Mouse (Mus musculus) CH12.LX (cell line): ENCODE data around the gene Enox2. TPM values are rescaled to one million over a fixed set of nuclear protein-coding genes. Genes with fewer than 3 reads are reported as not detected.

ENCODE experiments used
- DNase-seq: peaks from one replicate; pipeline ENCODE4 v3.0.0-alpha.2; 2013; ENCODE audit errors: extremely low read depth
- H3K27ac ChIP-seq: 2 replicates; pipeline ENCODE4 v1.5.1; 2012; ENCODE audit warnings: low read depth, mild to moderate bottlenecking, control low read depth, moderate library complexity; ENCODE audit not compliant: insufficient read depth
- H3K27me3 ChIP-seq: replicated peaks from 2 replicates; pipeline ENCODE3; 2012; ENCODE audit warnings: inconsistent platforms
- H3K36me3 ChIP-seq, 2 experiments: replicated peaks in 1 of 2; 2 replicates each; pipeline versions ENCODE3 to v1.6.1; 2012; ENCODE audit warnings: inconsistent platforms in 1 of 2, low read length in 1 of 2, mild to moderate bottlenecking in 1 of 2, mixed read lengths in 1 of 2, moderate library complexity in 1 of 2; ENCODE audit not compliant: control insufficient read depth in 1 of 2, insufficient read depth in 1 of 2
- H3K4me1 ChIP-seq, 2 experiments: 2 replicates each; pipeline ENCODE4 v1.6.1; 2012; ENCODE audit warnings: inconsistent platforms in 1 of 2, moderate library complexity in 1 of 2; ENCODE audit not compliant: insufficient read depth in 2 of 2, control insufficient read depth in 1 of 2
- H3K4me2 ChIP-seq: 2 replicates; pipeline ENCODE4 v1.6.1; 2012; ENCODE audit warnings: low read depth, mild to moderate bottlenecking, control low read depth; ENCODE audit not compliant: poor library complexity, insufficient read depth, severe bottlenecking
- H3K4me3 ChIP-seq, 3 experiments: fragments of 150-350 bp in 1 of 3; sonication (generic) in 1 of 3; replicated peaks in 1 of 3; 2 replicates each; pipeline versions ENCODE3 to v1.5.1; 2011 to 2012; ENCODE audit warnings: low read depth in 2 of 3, low read length in 2 of 3, mild to moderate bottlenecking in 2 of 3, moderate library complexity in 2 of 3, control low read depth in 1 of 3, improper control_type of control experiment in 1 of 3, inconsistent platforms in 1 of 3, mixed read lengths in 1 of 3; ENCODE audit not compliant: poor library complexity in 1 of 3
- H3K79me2 ChIP-seq: replicated peaks from 2 replicates; pipeline ENCODE4 v1.6.1; 2012; ENCODE audit warnings: mild to moderate bottlenecking, moderate library complexity; ENCODE audit not compliant: control insufficient read depth, poor library complexity, insufficient read depth, severe bottlenecking; ENCODE audit errors: extremely low read depth
- H3K9ac ChIP-seq: 2 replicates; pipeline ENCODE4 v1.6.1; 2012; ENCODE audit warnings: low read depth, mild to moderate bottlenecking, control low read depth, moderate library complexity; ENCODE audit not compliant: insufficient read depth
- H3K9me3 ChIP-seq: replicated peaks from 2 replicates; pipeline ENCODE3; 2012; ENCODE audit warnings: low read length, inconsistent platforms, mixed read lengths
- BHLHE40 ChIP-seq: IDR thresholded peaks from 2 replicates; pipeline ENCODE4 v1.6.1; 2011; ENCODE audit warnings: mild to moderate bottlenecking, low read depth, low read length, improper control_type of control experiment
- CHD1 ChIP-seq: IDR thresholded peaks from 2 replicates; pipeline ENCODE4 v1.6.1; 2012; ENCODE audit warnings: low read depth, low read length, improper control_type of control experiment, inconsistent platforms
- CHD2 ChIP-seq: IDR thresholded peaks from 2 replicates; pipeline ENCODE4 v1.6.1; 2011; ENCODE audit warnings: low read length, improper control_type of control experiment
- CTCF ChIP-seq, 2 experiments: IDR thresholded peaks in 1 of 2; conservative IDR thresholded peaks in 1 of 2; 2 replicates each; pipeline ENCODE4 v1.5.1; 2011 to 2012; ENCODE audit warnings: low read depth in 2 of 2, low read length in 2 of 2, improper control_type of control experiment in 1 of 2, inconsistent platforms in 1 of 2, mild to moderate bottlenecking in 1 of 2, moderate library complexity in 1 of 2
- HCFC1 ChIP-seq: IDR thresholded peaks from 2 replicates; pipeline ENCODE4 v1.6.1; 2012; ENCODE audit warnings: low read depth, mild to moderate bottlenecking, inconsistent platforms, low read length, improper control_type of control experiment
- IRF4 ChIP-seq: IDR thresholded peaks from 2 replicates; pipeline ENCODE4 v1.6.1; 2014; ENCODE audit warnings: low read depth, mild to moderate bottlenecking, inconsistent platforms, low read length, improper control_type of control experiment
- JUN ChIP-seq: IDR thresholded peaks from 2 replicates; pipeline ENCODE4 v1.6.1; 2011; ENCODE audit warnings: low read depth, mild to moderate bottlenecking, low read length, improper control_type of control experiment, moderate library complexity; ENCODE audit not compliant: insufficient read depth
- JUND ChIP-seq: conservative IDR thresholded peaks from 2 replicates; pipeline ENCODE4 v1.6.1; 2011; ENCODE audit warnings: low read depth, low read length, improper control_type of control experiment
- KAT2A ChIP-seq: IDR thresholded peaks from 2 replicates; pipeline ENCODE4 v1.6.1; 2012; ENCODE audit warnings: low read length, improper control_type of control experiment, inconsistent platforms; ENCODE audit not compliant: insufficient replicate concordance
- MAX ChIP-seq: IDR thresholded peaks from 2 replicates; pipeline ENCODE4 v1.6.1; 2011; ENCODE audit warnings: low read length, improper control_type of control experiment
- MAZ ChIP-seq: IDR thresholded peaks from 2 replicates; pipeline ENCODE4 v1.6.1; 2012; ENCODE audit warnings: low read depth, mild to moderate bottlenecking, inconsistent platforms, low read length, improper control_type of control experiment, moderate library complexity
- MXI1 ChIP-seq: IDR thresholded peaks from 2 replicates; pipeline ENCODE4 v1.6.1; 2011; ENCODE audit warnings: mild to moderate bottlenecking, low read depth, low read length, improper control_type of control experiment
- PAX5 ChIP-seq: IDR thresholded peaks from 2 replicates; pipeline ENCODE4 v1.6.1; 2012; ENCODE audit warnings: low read length, inconsistent platforms, mixed read lengths
- POLR2AphosphoS2 ChIP-seq: IDR thresholded peaks from 2 replicates; pipeline ENCODE4 v1.6.1; 2011; ENCODE audit warnings: low read depth, low read length, improper control_type of control experiment
- RAD21 ChIP-seq: IDR thresholded peaks from 2 replicates; pipeline ENCODE4 v1.6.1; 2011; ENCODE audit warnings: low read depth, mild to moderate bottlenecking, low read length, improper control_type of control experiment, moderate library complexity
- SMC3 ChIP-seq: IDR thresholded peaks from 2 replicates; pipeline ENCODE4 v1.6.1; 2011; ENCODE audit warnings: low read depth, low read length, improper control_type of control experiment
- UBTF ChIP-seq: IDR thresholded peaks from 2 replicates; pipeline ENCODE4 v1.6.1; 2012; ENCODE audit warnings: low read depth, mild to moderate bottlenecking, inconsistent platforms, low read length, improper control_type of control experiment, moderate library complexity
- dilution Hi-C: fragments of 300-500 bp; cut with MboI; formaldehyde crosslinking; loops from 2 replicates; pipeline ENCODE4 v1.14.3; 2020; ENCODE audit warnings: low sequenced_read_pairs; ENCODE audit not compliant: extremely low pct_unique_long_range_greater_than_20kb, extremely low pct_ligation_motif_present
- in situ Hi-C: fragments of 300-500 bp; cut with MboI; formaldehyde crosslinking; loops from 3 replicates; pipeline ENCODE4 v1.14.3; 2019; ENCODE audit warnings: low sequenced_read_pairs, low pct_ligation_motif_present, low pct_unique_long_range_greater_than_20kb, mixed read lengths
- polyA plus RNA-seq: library from polyadenylated mRNA; unstranded; fragments of >175 nt; gene quantifications from 2 replicates; pipeline ENCODE4 v1.2.1, GENCODE M21; 2012; ENCODE audit warnings: low read depth; ENCODE audit not compliant: insufficient read length
- total RNA-seq, 2 experiments: library from RNA; depleted of rRNA; stranded (reverse); fragments of 300-350 nt in 1 of 2; fragments of >200 nt in 1 of 2; gene quantifications; 2 replicates each; pipeline ENCODE4 v1.2.3; 2012 to 2014

Gene Enox2
- total and polyA plus RNA-seq, 3 experiments, result 8.4 to 12.9 (median 12.7) TPM

- in situ Hi-C loops (no loop called here), dilution Hi-C loops (no loop called here)
- H3K4me1 ChIP-seq, result no peaks in the 10 kb centered on the region
- no peaks in the 10 kb centered on the region for H3K27me3 ChIP-seq
- H3K4me2 ChIP-seq, result no peak overlapping the region
- no peaks in the 10 kb centered on the region for H3K36me3 ChIP-seq
- no peak overlapping the region for H3K27ac ChIP-seq
- H3K9ac ChIP-seq, result no peak overlapping the region
- TF ChIP-seq CHD1 (no peak), SMC3 (no peak), CTCF (conservative IDR thresholded peaks at IDR 0.05 in 1 of 2, IDR thresholded peaks at IDR 0.05 in 1 of 2; ENCODE audit: low read depth in 2 of 2, low read length in 2 of 2) (no peak), JUND (no peak), POLR2AphosphoS2 (no peak), IRF4 (no peak), HCFC1 (no peak), MAZ (no peak), PAX5 (no peak), CHD2 (no peak), KAT2A (no peak), MAX (no peak), JUN (no peak), RAD21 (no peak), BHLHE40 (no peak)
- no peaks in the 10 kb centered on the region for H3K9me3 ChIP-seq
- no peak for DNase-seq
- no peak overlapping the region for H3K4me3 ChIP-seq
- H3K79me2 ChIP-seq, result no peaks in the 10 kb centered on the region
Observed at GRCm38 (mm10) chrX:48985653-48986052, 302.4 kb downstream of the Enox2 start.

- H3K4me2 ChIP-seq, result no peak overlapping the region
- DNase-seq, result no peak
- dilution Hi-C loops (no loop called here), in situ Hi-C loops (no loop called here)
- H3K79me2 ChIP-seq, result no peaks in the 10 kb centered on the region
- H3K9me3 ChIP-seq, result no peaks in the 10 kb centered on the region
- H3K27me3 ChIP-seq, result no peaks in the 10 kb centered on the region
- H3K27ac ChIP-seq, result no peak overlapping the region
- H3K36me3 ChIP-seq, result no peaks in the 10 kb centered on the region
- TF ChIP-seq BHLHE40 (no peak), IRF4 (no peak), MXI1 (no peak), UBTF (no peak), MAX (no peak), RAD21 (no peak)
- H3K4me3 ChIP-seq, result no peak overlapping the region
- H3K9ac ChIP-seq, result no peak overlapping the region
- no peaks in the 10 kb centered on the region for H3K4me1 ChIP-seq
Observed at GRCm38 (mm10) chrX:48984451-48984850, 303.6 kb downstream of the Enox2 start.

Other genes starting within 250 kb of the Enox2 start
- gene Arhgap36, start 175.7 kb upstream of the Enox2 start, total RNA-seq (2012; rRNA removed), result not detected in 2 replicates
- gene Arhgap36, start 175.7 kb upstream of the Enox2 start, total RNA-seq (2014; rRNA removed), result not detected in 2 replicates
- gene Arhgap36, start 175.7 kb upstream of the Enox2 start, polyA plus RNA-seq, result not detected in 2 replicates